Mouse (Mus musculus): ENCODE results near the gene Mthfd1. TPM values are rescaled to one million over a fixed set of nuclear protein-coding genes. Genes with fewer than 3 reads are reported as not detected.

Gene Mthfd1
- total and polyA plus RNA-seq, 3 experiments: 110 to 133 (median 112) TPM

GRCm38 (mm10) chr12:76285418-76285817 lies 30.3 kb downstream of the Mthfd1 start:
- no peak overlapping the region for H3K27ac ChIP-seq (ENCODE audit: insufficient read depth, low read depth)
- in situ Hi-C loops (cut with MboI; ENCODE audit: low pct_ligation_motif_present, low pct_unique_long_range_greater_than_20kb, low sequenced_read_pairs): no loop called here
- no peaks in the 10 kb centered on the region for H3K27me3 ChIP-seq (replicated peaks)
- no peaks in the 10 kb centered on the region for H3K9me3 ChIP-seq (replicated peaks; ENCODE audit: low read length)
- H3K4me2 ChIP-seq (ENCODE audit: insufficient read depth, low read depth, poor library complexity, severe bottlenecking): no peak overlapping the region
- H3K79me2 ChIP-seq (replicated peaks; ENCODE audit: control insufficient read depth, extremely low read depth, insufficient read depth, poor library complexity, severe bottlenecking): no peaks in the 10 kb centered on the region
- dilution Hi-C loops (cut with MboI; ENCODE audit: extremely low pct_ligation_motif_present, extremely low pct_unique_long_range_greater_than_20kb, low sequenced_read_pairs): no loop called here
- TF ChIP-seq MYC (IDR thresholded peaks at IDR 0.05; ENCODE audit: low read depth, low read length) (no peak), NRF1 (IDR thresholded peaks at IDR 0.05; ENCODE audit: low read depth, low read length) (no peak), MEF2A (IDR thresholded peaks at IDR 0.05; ENCODE audit: borderline replicate concordance, low read depth, low read length) (no peak), HCFC1 (IDR thresholded peaks at IDR 0.05; ENCODE audit: low read depth, low read length) (no peak), IRF4 (IDR thresholded peaks at IDR 0.05; ENCODE audit: low read depth, low read length) (no peak), MAZ (IDR thresholded peaks at IDR 0.05; ENCODE audit: low read depth, low read length) (no peak), PAX5 (IDR thresholded peaks at IDR 0.05; ENCODE audit: low read length) (no peak), MXI1 (IDR thresholded peaks at IDR 0.05; ENCODE audit: low read depth, low read length) (no peak), TBP (conservative IDR thresholded peaks at IDR 0.05; ENCODE audit: low read depth, low read length) (no peak), TCF12 (IDR thresholded peaks at IDR 0.05; ENCODE audit: low read depth, low read length) (no peak), BHLHE40 (IDR thresholded peaks at IDR 0.05; ENCODE audit: low read depth, low read length) (no peak), MAX (IDR thresholded peaks at IDR 0.05; ENCODE audit: low read length) (no peak), ELF1 (IDR thresholded peaks at IDR 0.05; ENCODE audit: low read depth, low read length) (no peak), ZNF384 (IDR thresholded peaks at IDR 0.05; ENCODE audit: low read depth, low read length) (no peak), USF1 (IDR thresholded peaks at IDR 0.05; ENCODE audit: low read depth, low read length) (no peak), JUND (conservative IDR thresholded peaks at IDR 0.05; ENCODE audit: low read depth, low read length) (no peak), CTCF (conservative IDR thresholded peaks at IDR 0.05 in 1 of 2, IDR thresholded peaks at IDR 0.05 in 1 of 2; ENCODE audit: low read depth in 2 of 2, low read length in 2 of 2) (no peak), RAD21 (IDR thresholded peaks at IDR 0.05; ENCODE audit: low read depth, low read length) (no peak), UBTF (IDR thresholded peaks at IDR 0.05; ENCODE audit: low read depth, low read length) (no peak), GABPA (IDR thresholded peaks at IDR 0.05; ENCODE audit: insufficient replicate concordance, low read depth, low read length) (no peak)
- DNase-seq (ENCODE audit: extremely low read depth): no peak
- no peak overlapping the region for H3K9ac ChIP-seq (ENCODE audit: insufficient read depth, low read depth)
- no peaks in the 10 kb centered on the region for H3K4me1 ChIP-seq (ENCODE audit: control insufficient read depth in 1 of 2, insufficient read depth in 2 of 2)
- no peak overlapping the region for H3K4me3 ChIP-seq (replicated peaks in 1 of 3; ENCODE audit: low read depth in 2 of 3, low read length in 2 of 3, poor library complexity in 1 of 3)
- H3K36me3 ChIP-seq (replicated peaks in 1 of 2; ENCODE audit: control insufficient read depth in 1 of 2, insufficient read depth in 1 of 2, low read length in 1 of 2): peaks cover 72 to 91% of the 10 kb centered on the region in 2 experiments

- in situ Hi-C loops (cut with MboI; ENCODE audit: low pct_ligation_motif_present, low pct_unique_long_range_greater_than_20kb, low sequenced_read_pairs): no loop called here
- Histone ChIP-seq H3K9me3 (replicated peaks; ENCODE audit: low read length) (no peaks in the 10 kb centered on the region), H3K4me1 (ENCODE audit: control insufficient read depth in 1 of 2, insufficient read depth in 2 of 2) (no peaks in the 10 kb centered on the region), H3K36me3 (replicated peaks in 1 of 2; ENCODE audit: control insufficient read depth in 1 of 2, insufficient read depth in 1 of 2, low read length in 1 of 2) (peaks cover 77 to 91% of the 10 kb centered on the region in 2 experiments), H3K79me2 (replicated peaks; ENCODE audit: control insufficient read depth, extremely low read depth, insufficient read depth, poor library complexity, severe bottlenecking) (no peaks in the 10 kb centered on the region), H3K4me3 (replicated peaks in 1 of 3; ENCODE audit: low read depth in 2 of 3, low read length in 2 of 3, poor library complexity in 1 of 3) (no peak overlapping the region), H3K9ac (ENCODE audit: insufficient read depth, low read depth) (no peak overlapping the region), H3K27me3 (replicated peaks) (no peaks in the 10 kb centered on the region), H3K27ac (ENCODE audit: insufficient read depth, low read depth) (no peak overlapping the region), H3K4me2 (ENCODE audit: insufficient read depth, low read depth, poor library complexity, severe bottlenecking) (no peak overlapping the region)
- dilution Hi-C loops (cut with MboI; ENCODE audit: extremely low pct_ligation_motif_present, extremely low pct_unique_long_range_greater_than_20kb, low sequenced_read_pairs): no loop called here
- TF ChIP-seq ZMIZ1 (IDR thresholded peaks at IDR 0.05; ENCODE audit: low read depth, low read length): no peak
- no peak for TF ChIP-seq CHD2 (IDR thresholded peaks at IDR 0.05; ENCODE audit: low read length)
- no peak for TF ChIP-seq ZNF384 (IDR thresholded peaks at IDR 0.05; ENCODE audit: low read depth, low read length)
- TF ChIP-seq JUND (conservative IDR thresholded peaks at IDR 0.05; ENCODE audit: low read depth, low read length): no peak
- no peak for TF ChIP-seq ETS1 (conservative IDR thresholded peaks at IDR 0.05; ENCODE audit: low read depth, low read length)
- TF ChIP-seq UBTF (IDR thresholded peaks at IDR 0.05; ENCODE audit: low read depth, low read length): no peak
- no peak for TF ChIP-seq MYC (IDR thresholded peaks at IDR 0.05; ENCODE audit: low read depth, low read length)
- no peak for TF ChIP-seq RAD21 (IDR thresholded peaks at IDR 0.05; ENCODE audit: low read depth, low read length)
- TF ChIP-seq ZC3H11A (IDR thresholded peaks at IDR 0.05; ENCODE audit: low read depth, low read length): no peak
- TF ChIP-seq E2F4 (IDR thresholded peaks at IDR 0.05; ENCODE audit: insufficient replicate concordance, low read depth, low read length): no peak
- TF ChIP-seq MAX (IDR thresholded peaks at IDR 0.05; ENCODE audit: low read length): no peak
- TF ChIP-seq POLR2A (IDR thresholded peaks at IDR 0.05; ENCODE audit: low read depth, low read length): no peak
- TF ChIP-seq TCF12 (IDR thresholded peaks at IDR 0.05; ENCODE audit: low read depth, low read length): no peak
- TF ChIP-seq NELFE (IDR thresholded peaks at IDR 0.05; ENCODE audit: low read depth, low read length): no peak
- DNase-seq (ENCODE audit: extremely low read depth): no peak
Observed at GRCm38 (mm10) chr12:76287986-76288385, 32.9 kb downstream of the Mthfd1 start.

All from CH12.LX (cell line).